Mouse (Mus musculus) midbrain, embryonic 16.5 days (tissue): ENCODE measurements at regions not wholly inside any gene's neighbourhood (a gene's known extent, or its start where the extent isn't known, plus 50 kb on each side); places are given as distances from the start of the nearest gene placed in this dataset.

Experiments used
- ATAC-seq: fragments of 200-750 bp; cut with Nextera tagmentation; 2 replicates; pipeline ENCODE4 v1.8.0; 2017; ENCODE audit warnings: moderate TSS enrichment
- H3K27ac ChIP-seq: fragments of 300-500 bp; sonication (generic); 2 replicates; pipeline ENCODE4 v1.5.1; 2014; ENCODE audit warnings: mild to moderate bottlenecking, low read length, mixed read lengths
- H3K27me3 ChIP-seq: fragments of 300-500 bp; sonication (generic); 2 replicates; pipeline ENCODE4 v1.6.1; 2014; ENCODE audit warnings: low read depth, low read length, mixed read lengths; ENCODE audit not compliant: control insufficient read depth, insufficient read depth
- H3K36me3 ChIP-seq: fragments of 300-500 bp; sonication (generic); 2 replicates; pipeline ENCODE4 v1.6.1; 2014; ENCODE audit warnings: mild to moderate bottlenecking, low read length, moderate library complexity, mixed read lengths; ENCODE audit not compliant: control insufficient read depth, insufficient read depth
- H3K4me1 ChIP-seq: fragments of 300-500 bp; sonication (generic); 2 replicates; pipeline ENCODE4 v1.6.1; 2014; ENCODE audit warnings: mild to moderate bottlenecking, low read length, mixed read lengths; ENCODE audit not compliant: control insufficient read depth, insufficient read depth
- H3K4me2 ChIP-seq: fragments of 300-500 bp; sonication (generic); 2 replicates; pipeline ENCODE4 v1.6.1; 2014; ENCODE audit warnings: mild to moderate bottlenecking, low read length, mixed read lengths
- H3K4me3 ChIP-seq: fragments of 300-500 bp; sonication (generic); 2 replicates; pipeline ENCODE4 v1.5.1; 2014; ENCODE audit warnings: low read depth, mild to moderate bottlenecking, low read length, moderate library complexity, mixed read lengths
- H3K9ac ChIP-seq: fragments of 300-500 bp; sonication (generic); 2 replicates; pipeline ENCODE4 v1.6.1; 2014; ENCODE audit warnings: low read depth, low read length, mixed read lengths
- H3K9me3 ChIP-seq: fragments of 300-500 bp; sonication (generic); replicated peaks from 2 replicates; pipeline ENCODE4 v1.6.1; 2014; ENCODE audit warnings: mild to moderate bottlenecking, low read length, mixed read lengths; ENCODE audit not compliant: control insufficient read depth, poor library complexity, severe bottlenecking
- WGBS: fragments of 180-500 bp; shearing (Covaris S2); extraction: QIAGEN DNeasy Blood & Tissue Kit; methylation state at CpG from one replicate; pipeline ENCODE4 v1.1.7; 2014; 5-methylcytosine and 5-hydroxymethylcytosine counted together

- no peak for ATAC-seq
- Histone ChIP-seq H3K36me3 (no peaks in the 10 kb centered on the region), H3K4me1 (no peaks in the 10 kb centered on the region), H3K27ac (no peak overlapping the region), H3K9me3 (no peaks in the 10 kb centered on the region), H3K4me3 (no peak overlapping the region), H3K27me3 (no peaks in the 10 kb centered on the region), H3K9ac (no peak overlapping the region), H3K4me2 (no peak overlapping the region)
- WGBS, result 3% methylated on average over 2 of the region's 2 CpGs
Measured at GRCm38 (mm10) chr4:114346068-114346747, 60.3 kb upstream of the Trabd2b start.

- Histone ChIP-seq H3K9me3 (no peaks in the 10 kb centered on the region), H3K36me3 (no peaks in the 10 kb centered on the region), H3K4me3 (no peak overlapping the region), H3K27me3 (no peaks in the 10 kb centered on the region), H3K4me2 (no peak overlapping the region), H3K27ac (no peak overlapping the region), H3K9ac (no peak overlapping the region), H3K4me1 (no peaks in the 10 kb centered on the region)
- no peak for ATAC-seq
- WGBS, result 72% methylated on average over 4 of the region's 4 CpGs
Measured at GRCm38 (mm10) chr4:114346884-114347283, 59.6 kb upstream of the Trabd2b start.

GRCm38 (mm10) chr4:114349601-114350000, 56.9 kb upstream of the Trabd2b start:
- Histone ChIP-seq H3K27ac (no peak overlapping the region), H3K4me3 (no peak overlapping the region), H3K4me1 (no peaks in the 10 kb centered on the region), H3K4me2 (no peak overlapping the region), H3K9me3 (no peaks in the 10 kb centered on the region), H3K27me3 (no peaks in the 10 kb centered on the region), H3K9ac (no peak overlapping the region), H3K36me3 (no peaks in the 10 kb centered on the region)
- WGBS, result 57% methylated on average over 8 of the region's 8 CpGs
- ATAC-seq, result no peak

DNA sequence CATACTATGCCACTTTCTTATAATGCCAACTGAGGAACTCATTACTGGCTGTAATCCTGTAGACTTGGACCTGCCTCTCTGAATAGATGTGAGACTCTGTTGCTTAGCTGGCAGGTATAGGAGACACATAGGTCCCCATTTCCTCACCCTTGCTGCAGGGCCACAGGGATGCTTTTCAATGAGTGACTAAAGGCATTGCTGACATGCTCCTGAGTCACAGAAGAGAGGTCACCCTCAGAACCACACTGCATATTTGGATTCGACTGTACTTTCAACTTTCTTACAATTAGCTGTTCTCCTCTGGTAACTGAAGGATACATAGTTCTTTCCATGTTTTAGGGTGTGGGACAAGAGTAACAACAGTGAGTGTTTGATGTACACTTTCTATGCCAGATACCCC, 55.2 kb upstream of the Trabd2b start:
- Histone ChIP-seq H3K4me1 (no peaks in the 10 kb centered on the region), H3K27me3 (no peaks in the 10 kb centered on the region), H3K4me3 (no peak overlapping the region), H3K27ac (no peak overlapping the region), H3K9ac (no peak overlapping the region), H3K4me2 (no peak overlapping the region), H3K9me3 (no peaks in the 10 kb centered on the region), H3K36me3 (no peaks in the 10 kb centered on the region)
- WGBS, result 64% methylated on average over 1 of the region's 1 CpGs
- ATAC-seq, result no peak

GRCm38 (mm10) chr4:114353058-114353457, 53.5 kb upstream of the Trabd2b start:
- Histone ChIP-seq H3K27ac (no peak overlapping the region), H3K9me3 (no peaks in the 10 kb centered on the region), H3K36me3 (no peaks in the 10 kb centered on the region), H3K4me2 (no peak overlapping the region), H3K4me3 (no peak overlapping the region), H3K4me1 (no peaks in the 10 kb centered on the region), H3K27me3 (no peaks in the 10 kb centered on the region), H3K9ac (no peak overlapping the region)
- 80% methylated on average over 2 of the region's 2 CpGs for WGBS
- no peak for ATAC-seq
